Mouse (Mus musculus): ENCODE data around the gene Nlgn3. TPM values are rescaled to one million over a fixed set of nuclear protein-coding genes. Genes with fewer than 3 reads are reported as not detected.

The Nlgn3 gene
- polyA plus RNA-seq, 1 experiment from 2014 or later: 8.3 TPM

DNA sequence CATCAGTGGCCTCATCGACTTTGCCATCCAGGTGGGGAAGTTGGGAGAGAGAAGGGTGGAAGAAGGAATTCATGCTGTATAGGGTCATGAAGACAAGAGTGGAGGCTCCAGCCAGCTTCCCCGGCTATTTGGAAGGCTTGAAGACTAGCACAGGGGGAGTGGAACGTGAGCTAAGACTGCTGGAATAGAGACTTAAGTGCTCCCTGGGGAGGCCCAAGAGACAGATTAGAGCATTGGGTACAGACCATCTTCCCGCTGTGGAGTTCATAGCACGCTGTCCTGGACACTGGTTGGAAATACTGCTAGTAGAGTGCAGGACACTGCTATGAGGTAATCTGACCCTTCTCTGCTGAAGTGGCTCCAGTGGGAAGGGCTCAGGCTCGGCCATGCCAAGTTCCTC, 16.2 kb upstream of the Nlgn3 start:
- no peak overlapping the region for H3K27ac ChIP-seq (replicated peaks)
- WGBS: 86% methylated on average over 6 of the region's 6 CpGs
- H3K36me3 ChIP-seq (replicated peaks): peaks cover 97% of the 10 kb centered on the region
- no peak overlapping the region for H3K4me3 ChIP-seq
- H3K27me3 ChIP-seq (replicated peaks; ENCODE audit: low read depth, poor library complexity, severe bottlenecking): peaks cover 65% of the 10 kb centered on the region
- no peaks in the 10 kb centered on the region for H3K9me3 ChIP-seq
- H3K4me1 ChIP-seq: no peaks in the 10 kb centered on the region
- no peak for DNase-seq (ENCODE audit: low spot score)

DNA sequence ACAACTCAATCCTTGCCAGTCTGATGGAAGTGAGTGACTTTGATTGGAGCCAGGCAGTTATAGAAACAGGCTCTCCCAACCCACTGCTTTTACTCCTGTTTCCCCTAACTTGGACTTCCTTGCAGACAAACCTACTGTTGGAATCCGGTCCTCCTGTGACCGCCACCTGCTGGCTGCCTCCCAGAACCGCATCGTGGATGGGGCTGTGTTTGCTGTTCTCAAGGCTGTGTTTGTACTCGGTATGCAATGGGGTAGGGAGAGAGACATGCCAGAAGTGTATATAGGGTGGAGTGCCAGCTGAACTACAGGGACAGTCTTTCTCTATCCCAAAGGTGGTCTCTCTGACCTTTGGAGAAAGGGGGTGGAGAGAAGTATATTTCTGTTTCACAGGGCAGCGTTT, 13.4 kb upstream of the Nlgn3 start:
- H3K27ac ChIP-seq (replicated peaks): no peak overlapping the region
- peaks cover 91% of the 10 kb centered on the region for H3K27me3 ChIP-seq (replicated peaks; ENCODE audit: low read depth, poor library complexity, severe bottlenecking)
- H3K36me3 ChIP-seq (replicated peaks): peaks cover 98% of the 10 kb centered on the region
- no peak overlapping the region for H3K4me3 ChIP-seq
- DNase-seq (ENCODE audit: low spot score): peak; percentile 67
- H3K4me1 ChIP-seq: no peaks in the 10 kb centered on the region
- WGBS: 29% methylated on average over 6 of the region's 6 CpGs
- no peaks in the 10 kb centered on the region for H3K9me3 ChIP-seq

DNA sequence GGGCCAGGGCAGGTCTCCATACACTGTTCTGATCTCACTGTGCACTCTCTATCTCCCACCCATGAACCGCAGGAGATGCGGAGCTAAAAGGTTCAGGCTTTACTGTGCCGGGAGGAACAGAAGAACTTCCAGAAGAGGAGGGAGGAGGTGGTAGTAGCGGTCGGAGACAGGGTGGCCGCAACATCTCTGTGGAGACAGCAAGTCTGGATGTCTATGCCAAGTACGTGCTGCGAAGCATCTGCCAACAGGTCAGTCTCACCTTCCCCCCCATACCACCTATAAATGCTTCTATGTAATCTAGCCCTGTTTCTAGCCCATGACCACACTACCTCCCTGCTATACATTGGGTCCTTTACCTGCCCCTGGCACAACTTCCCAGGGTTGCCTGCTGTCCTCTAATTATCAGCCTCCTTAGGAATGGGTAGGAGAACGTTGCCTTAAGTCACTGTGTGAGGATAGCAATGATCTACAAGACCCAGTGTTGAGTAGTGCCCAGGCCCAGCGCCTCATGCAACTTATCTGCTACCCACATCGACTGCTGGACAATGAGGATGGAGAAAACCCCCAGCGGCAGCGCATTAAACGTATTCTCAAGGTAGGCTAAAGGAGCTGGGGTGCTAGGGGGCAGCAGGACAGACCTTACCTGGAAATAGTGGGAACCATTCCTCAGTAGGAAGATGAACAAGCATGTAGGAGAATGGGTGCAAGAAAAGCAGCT, 12.9 kb upstream of the Nlgn3 start:
- Histone ChIP-seq H3K27ac (replicated peaks) (no peak overlapping the region), H3K9me3 (no peaks in the 10 kb centered on the region), H3K27me3 (replicated peaks; ENCODE audit: low read depth, poor library complexity, severe bottlenecking) (peaks cover 92% of the 10 kb centered on the region), H3K4me1 (no peaks in the 10 kb centered on the region), H3K4me3 (no peak overlapping the region), H3K36me3 (replicated peaks) (peaks cover 98% of the 10 kb centered on the region)
- WGBS: 90% methylated on average over 14 of the region's 14 CpGs
- no peak for DNase-seq (ENCODE audit: low spot score)

DNA sequence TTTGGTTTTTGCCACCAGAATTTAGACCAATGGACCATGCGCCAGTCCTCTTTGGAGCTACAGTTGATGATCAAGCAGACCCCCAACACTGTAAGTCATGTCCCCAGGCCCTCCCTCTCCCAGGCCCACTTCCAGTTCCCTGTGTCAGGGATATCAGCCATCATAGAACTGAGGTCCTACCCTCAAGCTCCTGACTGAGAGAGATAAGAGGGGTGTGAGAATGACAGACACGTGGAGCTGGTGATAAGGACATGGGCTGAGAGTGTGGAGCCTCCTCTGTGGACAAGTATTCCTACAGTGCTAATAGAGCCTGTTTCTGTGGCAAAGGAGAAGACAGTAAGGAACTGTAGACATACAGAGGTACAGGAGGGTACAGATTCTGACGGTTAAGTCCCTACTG, 11.4 kb upstream of the Nlgn3 start:
- no peaks in the 10 kb centered on the region for H3K4me1 ChIP-seq
- 95% methylated on average over 3 of the region's 3 CpGs for WGBS
- no peak overlapping the region for H3K4me3 ChIP-seq
- peaks cover 98% of the 10 kb centered on the region for H3K36me3 ChIP-seq (replicated peaks)
- DNase-seq (ENCODE audit: low spot score): no peak
- H3K9me3 ChIP-seq: no peaks in the 10 kb centered on the region
- no peak overlapping the region for H3K27ac ChIP-seq (replicated peaks)
- H3K27me3 ChIP-seq (replicated peaks; ENCODE audit: low read depth, poor library complexity, severe bottlenecking): peaks cover 92% of the 10 kb centered on the region

DNA sequence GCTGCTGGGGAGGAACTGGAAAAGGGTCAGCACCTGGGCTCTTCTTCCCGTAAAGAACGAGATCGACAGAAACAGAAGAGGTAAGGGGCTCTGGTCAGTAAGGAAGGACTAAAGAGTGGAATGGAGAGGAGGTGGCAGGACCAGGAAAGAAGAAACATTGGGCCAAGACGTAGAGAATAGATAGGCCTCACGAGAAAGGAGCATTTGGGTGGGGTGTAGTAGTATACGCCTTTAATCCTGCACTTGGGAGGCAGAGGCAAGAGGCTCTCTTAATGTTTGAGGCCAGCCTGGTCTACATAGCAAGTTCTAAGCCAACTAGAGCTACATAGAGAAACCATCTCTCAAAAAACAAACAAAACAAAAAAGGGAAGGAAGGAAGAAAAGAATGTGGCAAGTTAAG, 10.5 kb upstream of the Nlgn3 start:
- H3K4me3 ChIP-seq: no peak overlapping the region
- 92% methylated on average over 6 of the region's 6 CpGs for WGBS
- no peaks in the 10 kb centered on the region for H3K9me3 ChIP-seq
- no peak overlapping the region for H3K27ac ChIP-seq (replicated peaks)
- peaks cover 92% of the 10 kb centered on the region for H3K27me3 ChIP-seq (replicated peaks; ENCODE audit: low read depth, poor library complexity, severe bottlenecking)
- DNase-seq (ENCODE audit: low spot score): no peak
- H3K36me3 ChIP-seq (replicated peaks): peaks cover 98% of the 10 kb centered on the region
- no peaks in the 10 kb centered on the region for H3K4me1 ChIP-seq

DNA sequence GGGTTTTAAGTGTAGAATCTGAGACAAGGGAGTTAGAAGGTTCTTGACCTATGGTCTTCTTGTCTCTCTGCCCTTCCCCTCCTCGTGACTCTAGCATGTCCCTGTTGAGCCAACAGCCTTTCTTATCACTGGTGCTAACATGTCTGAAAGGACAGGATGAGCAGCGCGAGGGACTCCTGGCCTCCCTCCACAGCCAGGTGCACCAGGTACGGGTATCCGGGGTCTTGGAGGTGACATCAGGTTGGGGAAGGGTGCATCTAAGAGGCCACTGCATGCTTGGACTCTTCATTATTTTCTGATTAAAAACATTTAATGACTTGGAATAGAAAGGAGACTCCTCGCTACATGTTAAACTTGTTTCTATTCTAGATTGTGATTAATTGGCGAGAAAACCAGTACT, 9.9 kb upstream of the Nlgn3 start:
- H3K27me3 ChIP-seq (replicated peaks; ENCODE audit: low read depth, poor library complexity, severe bottlenecking): peaks cover 92% of the 10 kb centered on the region
- H3K4me1 ChIP-seq: no peaks in the 10 kb centered on the region
- no peaks in the 10 kb centered on the region for H3K9me3 ChIP-seq
- peaks cover 98% of the 10 kb centered on the region for H3K36me3 ChIP-seq (replicated peaks)
- DNase-seq (ENCODE audit: low spot score): no peak
- H3K4me3 ChIP-seq: no peak overlapping the region
- no peak overlapping the region for H3K27ac ChIP-seq (replicated peaks)
- 93% methylated on average over 7 of the region's 7 CpGs for WGBS

GRCm38 (mm10) chrX:101290111-101290510, 8.9 kb upstream of the Nlgn3 start:
- Histone ChIP-seq H3K36me3 (replicated peaks) (peaks cover 98% of the 10 kb centered on the region), H3K27me3 (replicated peaks; ENCODE audit: low read depth, poor library complexity, severe bottlenecking) (peaks cover 92% of the 10 kb centered on the region), H3K4me3 (no peak overlapping the region), H3K27ac (replicated peaks) (no peak overlapping the region), H3K9me3 (no peaks in the 10 kb centered on the region), H3K4me1 (no peaks in the 10 kb centered on the region)
- no peak for DNase-seq (ENCODE audit: low spot score)
- 91% methylated on average over 10 of the region's 10 CpGs for WGBS

DNA sequence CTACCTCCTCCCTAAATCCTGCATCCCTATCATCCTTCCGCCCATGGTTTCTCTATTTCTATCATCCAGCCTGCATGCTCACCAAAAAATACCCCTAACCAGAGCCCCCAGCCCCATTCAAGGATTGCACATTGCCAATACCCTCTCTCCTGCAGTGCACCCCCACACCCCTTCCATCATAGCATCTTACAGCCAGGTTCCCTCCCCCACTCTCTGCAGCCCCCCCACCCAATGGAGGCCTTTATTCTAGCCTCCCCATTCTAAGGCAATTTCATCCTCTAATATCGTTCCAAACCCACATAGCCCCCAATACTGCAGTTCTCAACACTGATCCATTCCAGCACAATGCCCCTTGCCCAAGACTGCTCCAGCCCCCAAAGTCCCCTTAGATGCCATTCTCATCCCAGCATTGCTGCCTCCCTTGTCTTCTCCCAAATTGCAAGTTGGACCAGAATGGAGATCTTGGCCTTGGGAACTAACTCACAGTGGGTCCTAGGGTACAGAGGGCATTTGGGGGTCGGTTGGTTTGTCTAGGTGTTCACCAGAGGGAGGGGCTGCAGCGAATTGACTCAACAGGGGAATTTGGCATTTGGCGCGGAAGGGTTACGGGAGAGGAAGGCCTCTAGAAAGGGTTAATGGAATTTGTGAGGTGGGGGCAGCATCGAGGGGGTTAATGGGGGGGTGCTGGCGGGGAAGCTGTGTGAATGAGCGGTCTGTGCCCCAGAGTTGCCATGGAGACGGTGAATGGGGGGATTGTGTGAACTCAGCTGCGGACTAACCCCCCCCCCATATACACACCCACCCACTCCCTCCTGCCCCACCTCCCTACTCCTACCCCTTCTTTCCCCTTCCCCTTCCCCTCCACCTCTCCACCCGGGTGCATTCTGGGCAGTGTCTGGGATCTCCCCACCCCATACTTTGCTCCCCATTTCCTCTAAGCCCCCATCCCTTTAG, 782 bp downstream of the Nlgn3 start:
- 17% methylated on average over 13 of the region's 13 CpGs for WGBS
- H3K4me1 ChIP-seq: peaks cover 49% of the 10 kb centered on the region
- H3K27ac ChIP-seq (replicated peaks): peak overlapping the region; percentile 76
- H3K9me3 ChIP-seq: no peaks in the 10 kb centered on the region
- DNase-seq (ENCODE audit: low spot score): peak; percentile 60
- peaks cover 99% of the 10 kb centered on the region for H3K27me3 ChIP-seq (replicated peaks; ENCODE audit: low read depth, poor library complexity, severe bottlenecking)
- H3K4me3 ChIP-seq: peak overlapping the region; percentile 53
- H3K36me3 ChIP-seq (replicated peaks): peaks cover 33% of the 10 kb centered on the region

- peak; percentile 65 for DNase-seq (ENCODE audit: low spot score)
- Histone ChIP-seq H3K9me3 (no peaks in the 10 kb centered on the region), H3K4me1 (peaks cover 49% of the 10 kb centered on the region), H3K27ac (replicated peaks) (peak overlapping the region; percentile 76), H3K27me3 (replicated peaks; ENCODE audit: low read depth, poor library complexity, severe bottlenecking) (peaks cover 99% of the 10 kb centered on the region), H3K36me3 (replicated peaks) (peaks cover 25% of the 10 kb centered on the region), H3K4me3 (peak overlapping the region; percentile 53)
- WGBS: 33% methylated on average over 13 of the region's 13 CpGs
Observed at GRCm38 (mm10) chrX:101300427-101301030, 1.6 kb downstream of the Nlgn3 start.

- peaks cover 49% of the 10 kb centered on the region for H3K4me1 ChIP-seq
- H3K27me3 ChIP-seq (replicated peaks; ENCODE audit: low read depth, poor library complexity, severe bottlenecking): peaks cover 100% of the 10 kb centered on the region
- no peak overlapping the region for H3K4me3 ChIP-seq
- WGBS: 80% methylated on average over 9 of the region's 9 CpGs
- H3K27ac ChIP-seq (replicated peaks): no peak overlapping the region
- DNase-seq (ENCODE audit: low spot score): no peak
- H3K9me3 ChIP-seq: no peaks in the 10 kb centered on the region
- H3K36me3 ChIP-seq (replicated peaks): peaks cover 14% of the 10 kb centered on the region
Observed at GRCm38 (mm10) chrX:101301654-101302053, 2.7 kb downstream of the Nlgn3 start.

DNA sequence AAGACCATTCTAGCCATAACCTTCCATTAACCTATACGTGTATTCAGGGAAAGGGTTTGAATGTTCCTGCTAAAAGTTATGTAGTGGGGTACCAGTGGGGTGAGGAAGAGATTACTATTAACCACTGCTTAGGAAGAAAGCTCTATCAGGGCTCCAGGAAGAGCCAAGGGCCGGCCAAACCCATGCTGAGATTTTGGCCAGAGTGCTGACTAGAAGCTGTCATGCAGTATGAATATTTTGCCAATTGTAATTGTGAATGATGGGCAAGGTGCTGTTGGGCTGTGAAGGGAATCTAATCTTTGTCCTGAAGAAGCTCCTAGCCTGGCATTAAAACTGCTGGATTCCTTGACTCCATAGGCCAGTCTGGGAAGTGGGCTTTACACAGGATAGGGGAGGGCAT, 5.7 kb downstream of the Nlgn3 start:
- WGBS: 42% methylated on average over 2 of the region's 2 CpGs

GRCm38 (mm10) chrX:101309299-101309698, 10.3 kb downstream of the Nlgn3 start:
- 93% methylated on average over 5 of the region's 5 CpGs for WGBS
- Histone ChIP-seq H3K9me3 (no peaks in the 10 kb centered on the region), H3K27me3 (replicated peaks; ENCODE audit: low read depth, poor library complexity, severe bottlenecking) (peaks cover 98% of the 10 kb centered on the region)

More for the DNA sequence above, 5.7 kb downstream of the Nlgn3 start:
- no peak overlapping the region for H3K4me3 ChIP-seq
- peaks cover 38% of the 10 kb centered on the region for H3K4me1 ChIP-seq
- H3K27me3 ChIP-seq (replicated peaks; ENCODE audit: low read depth, poor library complexity, severe bottlenecking): peaks cover 100% of the 10 kb centered on the region
- H3K27ac ChIP-seq (replicated peaks): no peak overlapping the region
- no peaks in the 10 kb centered on the region for H3K9me3 ChIP-seq
- no peak for DNase-seq (ENCODE audit: low spot score)
- no peaks in the 10 kb centered on the region for H3K36me3 ChIP-seq (replicated peaks)

More at GRCm38 (mm10) chrX:101309299-101309698, 10.3 kb downstream of the Nlgn3 start:
- DNase-seq (ENCODE audit: low spot score): no peak
- H3K27ac ChIP-seq (replicated peaks): no peak overlapping the region
- H3K4me1 ChIP-seq: no peaks in the 10 kb centered on the region
- H3K36me3 ChIP-seq (replicated peaks): no peaks in the 10 kb centered on the region
- H3K4me3 ChIP-seq: no peak overlapping the region

Measured in embryonic facial prominence, embryonic 10.5 days (tissue).